Mouse (Mus musculus) cortical plate, adult 2 months (tissue): ENCODE data around the gene Snx4.

Experiments used
- CTCF ChIP-seq: fragments of 200-500 bp; IDR thresholded peaks from 2 replicates; pipeline ENCODE4 v1.5.1; 2011; ENCODE audit warnings: mild to moderate bottlenecking, control low read depth, low read length; ENCODE audit not compliant: insufficient read depth; ENCODE audit errors: extremely low read depth
- POLR2A ChIP-seq: fragments of 200-500 bp; IDR thresholded peaks from 2 replicates; pipeline ENCODE4 v1.6.1; 2011; ENCODE audit warnings: mild to moderate bottlenecking, low read length, control low read depth; ENCODE audit not compliant: insufficient read depth; ENCODE audit errors: extremely low read depth

GRCm38 (mm10) chr16:33246526-33246925 is 4.7 kb upstream of the Snx4 start:
- no peak for TF ChIP-seq POLR2A
- TF ChIP-seq CTCF = no peak
